Mouse (Mus musculus) olfactory bulb, adult 2 months (tissue): ENCODE results near the gene Supt4a. TPM values are rescaled to one million over a fixed set of nuclear protein-coding genes. Genes with fewer than 3 reads are reported as not detected.

Experiments
- H3K27ac ChIP-seq: fragments of 200-500 bp; 2 replicates; pipeline ENCODE4 v1.5.1; 2012; ENCODE audit warnings: low read depth, low read length; ENCODE audit not compliant: insufficient read depth
- H3K4me1 ChIP-seq: fragments of 200-500 bp; 2 replicates; pipeline ENCODE4 v1.6.1; 2012; ENCODE audit warnings: low read length; ENCODE audit not compliant: control insufficient read depth, insufficient read depth
- H3K4me3 ChIP-seq: fragments of 200-500 bp; 2 replicates; pipeline ENCODE4 v1.5.1; 2012; ENCODE audit warnings: mild to moderate bottlenecking, low read depth, low read length, moderate library complexity; ENCODE audit not compliant: insufficient read depth
- CTCF ChIP-seq: fragments of 200-500 bp; IDR thresholded peaks from 2 replicates; pipeline ENCODE4 v1.5.1; 2012; ENCODE audit warnings: low read depth, mild to moderate bottlenecking, low read length, moderate library complexity; ENCODE audit not compliant: insufficient read depth
- POLR2A ChIP-seq: fragments of 200-500 bp; IDR thresholded peaks from 2 replicates; pipeline ENCODE4 v1.6.1; 2012; ENCODE audit warnings: mild to moderate bottlenecking, low read depth, low read length, moderate library complexity; ENCODE audit not compliant: insufficient read depth
- WGBS: fragments of 180-500 bp; shearing (Covaris S2); methylation state at CpG from one replicate; pipeline ENCODE4 v1.1.7; 2018; 5-methylcytosine and 5-hydroxymethylcytosine counted together
- polyA plus RNA-seq: library from polyadenylated mRNA; stranded (reverse); fragments of >200 nt; gene quantifications from 2 replicates; pipeline ENCODE4 v1.2.4, GENCODE M21; 2012; ENCODE audit warnings: low replicate concordance; ENCODE audit not compliant: missing spikeins, insufficient read depth, insufficient read length

Gene Supt4a
- polyA plus RNA-seq, 1 experiment = not detected

DNA sequence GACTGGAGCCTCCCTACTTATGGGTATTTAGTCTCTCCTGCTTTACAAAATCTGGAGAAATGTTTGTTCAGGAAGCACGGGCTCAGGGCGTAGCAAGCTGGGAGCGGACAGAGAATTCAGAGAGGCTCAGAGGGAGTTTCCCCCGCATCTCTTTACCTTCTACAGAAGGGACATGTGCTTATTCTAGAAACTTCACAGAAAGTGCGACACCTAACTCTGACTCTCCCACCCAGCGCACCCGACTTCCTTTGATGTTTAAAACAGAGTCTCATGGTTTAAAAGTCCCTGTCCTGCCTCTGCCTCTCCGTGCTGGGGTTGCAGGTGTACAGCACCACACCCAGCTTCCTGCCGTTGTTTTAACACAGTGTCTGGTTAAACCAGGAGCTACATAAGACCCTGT, 16.5 kb upstream of the Supt4a start:
- H3K27ac ChIP-seq = no peak overlapping the region
- 82% methylated on average over 9 of the region's 9 CpGs for WGBS
- no peak overlapping the region for H3K4me3 ChIP-seq
- TF ChIP-seq CTCF = no peak
- TF ChIP-seq POLR2A = no peak
- H3K4me1 ChIP-seq = no peaks in the 10 kb centered on the region

DNA sequence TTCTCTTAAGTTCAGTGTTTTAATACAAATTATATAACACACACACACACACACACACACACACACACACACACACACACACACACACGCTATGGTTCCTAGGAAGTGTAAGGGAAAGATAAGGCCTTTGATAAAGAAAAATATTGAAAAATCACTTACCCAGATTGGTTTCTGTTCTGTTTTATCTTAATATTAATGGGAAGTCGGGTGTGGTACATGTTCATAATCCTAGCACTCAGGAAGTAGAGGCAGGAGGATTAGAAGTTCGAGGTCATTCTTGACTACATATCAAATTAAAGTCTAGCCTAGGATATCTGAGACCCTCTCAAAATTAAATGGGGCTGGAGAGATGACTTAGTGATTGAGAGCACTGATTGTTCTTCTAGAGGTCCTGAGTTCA, 15.2 kb upstream of the Supt4a start:
- Histone ChIP-seq H3K4me3 (no peak overlapping the region), H3K4me1 (no peaks in the 10 kb centered on the region), H3K27ac (no peak overlapping the region)
- TF ChIP-seq POLR2A (no peak), CTCF (no peak)
- WGBS = 85% methylated on average over 3 of the region's 3 CpGs

DNA sequence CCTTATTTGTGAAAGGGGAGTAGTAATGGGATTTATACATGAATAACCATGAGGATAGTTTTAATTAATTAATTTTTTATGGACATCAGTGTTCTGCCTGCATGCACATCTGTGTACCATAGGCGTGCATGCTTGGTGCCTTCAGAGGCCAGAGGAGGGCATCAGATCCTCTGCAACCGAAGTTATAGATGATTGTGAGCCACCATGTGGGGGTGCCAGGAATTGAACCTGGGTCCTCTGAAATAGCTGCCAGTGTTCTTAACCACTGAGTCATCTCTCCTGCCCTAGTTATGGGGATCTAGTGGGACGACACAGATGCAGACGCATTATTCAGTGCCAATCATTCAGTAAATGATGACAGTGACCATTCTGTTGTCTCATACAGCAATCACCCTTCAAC, 14.5 kb upstream of the Supt4a start:
- no peaks in the 10 kb centered on the region for H3K4me1 ChIP-seq
- 83% methylated on average over 4 of the region's 4 CpGs for WGBS
- TF ChIP-seq POLR2A = no peak
- no peak overlapping the region for H3K4me3 ChIP-seq
- no peak overlapping the region for H3K27ac ChIP-seq

DNA sequence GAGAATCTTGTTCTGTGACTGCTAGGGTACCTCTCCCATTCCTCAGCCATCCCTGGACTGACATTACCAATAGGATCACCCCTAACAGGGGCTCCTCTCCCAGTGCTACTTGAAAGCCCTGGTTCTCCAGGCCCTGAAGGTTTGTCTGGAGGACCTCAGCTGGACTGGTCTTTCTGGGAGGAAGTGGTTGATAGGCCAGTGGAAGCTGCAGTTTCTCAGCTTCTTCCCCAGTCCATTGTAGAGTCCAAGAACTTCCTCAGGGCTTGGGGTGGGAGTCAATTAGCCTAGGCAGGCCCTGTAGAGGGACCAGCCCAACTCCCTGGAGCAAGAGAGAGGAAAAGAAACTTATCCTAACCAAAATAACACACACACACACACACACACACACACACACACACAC, 11.8 kb upstream of the Supt4a start:
- TF ChIP-seq CTCF (no peak), POLR2A (no peak)
- H3K4me3 ChIP-seq = no peak overlapping the region

DNA sequence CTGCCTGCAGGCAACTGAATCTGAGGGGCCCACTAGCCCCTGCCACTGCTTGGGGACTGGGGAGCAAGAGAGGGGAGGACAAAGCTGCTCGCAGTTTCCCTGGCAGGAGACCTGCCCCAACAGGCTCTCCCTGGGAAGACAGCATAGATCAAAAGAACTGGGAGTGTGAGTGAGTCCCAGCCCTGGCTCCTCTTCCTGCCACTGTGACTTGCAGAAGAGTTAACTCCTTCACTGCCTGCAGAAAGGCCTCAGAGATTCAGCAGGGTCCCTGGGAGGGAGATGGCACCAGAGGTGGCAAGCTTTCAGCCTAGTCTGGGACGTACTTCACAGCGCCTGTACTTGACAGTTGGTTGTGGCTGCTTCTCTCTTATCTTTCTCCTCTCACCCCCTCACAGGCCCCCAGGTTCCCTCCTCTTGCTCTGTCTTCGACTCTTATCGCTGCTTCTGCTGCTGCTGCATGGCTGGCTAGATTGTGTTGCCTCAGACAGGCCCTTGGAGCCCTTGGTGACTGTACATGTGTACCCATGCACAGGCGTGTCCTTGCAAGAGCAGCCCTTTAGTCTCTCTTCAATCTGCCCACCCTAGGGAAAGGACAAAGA, 11.3 kb upstream of the Supt4a start:
- H3K27ac ChIP-seq = no peak overlapping the region
- 69% methylated on average over 6 of the region's 6 CpGs for WGBS
- TF ChIP-seq CTCF = no peak
- no peak for TF ChIP-seq POLR2A
- H3K4me3 ChIP-seq = no peak overlapping the region
- H3K4me1 ChIP-seq = no peaks in the 10 kb centered on the region

More for the DNA sequence above, 11.8 kb upstream of the Supt4a start:
- Histone ChIP-seq H3K4me1 (no peaks in the 10 kb centered on the region), H3K27ac (no peak overlapping the region)

DNA sequence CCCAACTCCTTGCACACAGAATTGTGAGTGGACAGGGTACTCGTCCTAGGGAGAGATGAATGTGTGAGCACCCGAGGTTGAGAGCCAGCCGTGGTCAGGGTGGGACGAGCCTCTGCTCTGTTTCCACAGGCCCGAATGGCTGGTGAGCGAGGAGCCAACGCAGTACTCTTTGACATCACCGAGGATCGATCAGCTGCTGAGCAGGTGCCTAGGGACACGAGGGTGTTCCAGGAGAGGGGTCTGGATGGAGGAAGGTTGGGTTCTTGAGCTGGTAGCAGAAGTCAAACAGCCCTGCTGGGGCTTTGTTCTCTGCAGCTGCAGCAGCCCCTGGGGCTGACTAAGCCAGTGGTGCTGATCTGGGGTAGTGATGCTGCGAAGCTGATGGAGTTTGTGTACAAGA, 10.3 kb upstream of the Supt4a start:
- no peak overlapping the region for H3K4me3 ChIP-seq
- no peak for TF ChIP-seq CTCF
- no peak for TF ChIP-seq POLR2A
- 69% methylated on average over 11 of the region's 11 CpGs for WGBS
- no peak overlapping the region for H3K27ac ChIP-seq
- H3K4me1 ChIP-seq = no peaks in the 10 kb centered on the region

DNA sequence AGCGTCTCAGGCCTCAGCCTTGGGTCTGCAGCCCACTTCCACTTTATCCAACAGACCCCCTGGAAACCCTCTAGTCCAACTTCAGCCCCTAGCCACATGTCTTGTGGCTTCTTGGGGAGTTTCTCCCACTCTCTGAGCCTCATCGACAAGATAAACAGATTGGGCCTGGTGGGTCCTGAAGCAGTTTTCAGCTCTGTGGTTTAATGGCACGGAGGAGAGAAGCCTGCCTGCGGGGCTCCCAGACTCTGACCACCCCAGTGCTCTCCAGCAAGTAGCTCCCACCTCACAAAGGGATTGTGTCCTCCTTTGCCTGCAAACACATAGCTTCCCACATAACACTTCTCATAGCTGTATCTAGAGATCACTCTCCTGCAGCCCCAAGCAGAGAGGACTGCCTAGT, 9.9 kb upstream of the Supt4a start:
- TF ChIP-seq POLR2A (no peak), CTCF (no peak)
- 78% methylated on average over 4 of the region's 4 CpGs for WGBS

DNA sequence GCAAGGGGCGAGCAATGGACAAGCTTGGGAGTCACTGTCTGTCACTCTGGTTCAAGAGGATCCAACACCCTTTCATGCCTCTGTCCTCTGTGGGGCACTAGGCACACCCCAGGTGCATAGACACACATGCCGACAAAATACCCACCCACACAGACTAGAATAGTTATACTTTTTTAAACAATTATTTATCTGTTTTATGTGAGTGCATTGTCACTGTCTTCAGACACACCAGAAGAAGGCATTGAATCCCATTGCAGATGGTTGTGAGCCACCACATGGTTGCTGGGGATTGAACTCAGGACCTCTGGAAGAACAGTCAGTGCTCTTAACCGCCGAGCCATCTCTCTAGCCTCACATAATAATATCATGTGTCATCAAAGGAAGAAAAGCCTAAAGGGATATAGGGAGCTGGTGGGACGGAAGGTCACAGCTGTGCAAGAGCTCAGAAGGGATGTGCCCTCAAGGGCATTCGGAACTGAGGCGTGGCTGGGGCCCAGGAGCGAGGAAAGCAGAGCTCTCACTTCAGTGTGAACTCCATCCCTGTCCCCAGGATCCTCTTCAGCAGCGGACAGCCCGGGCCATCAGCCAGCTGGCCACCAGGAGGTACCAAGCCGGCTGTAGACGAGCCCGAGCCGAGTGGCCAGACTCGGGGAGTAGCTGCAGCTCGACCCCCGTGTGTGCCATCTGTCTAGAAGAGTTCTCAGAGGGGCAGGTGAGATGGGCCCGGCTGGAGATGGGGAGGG, 8.3 kb upstream of the Supt4a start:
- TF ChIP-seq CTCF (no peak), POLR2A (no peak)
- Histone ChIP-seq H3K27ac (no peak overlapping the region), H3K4me3 (no peak overlapping the region), H3K4me1 (0 out of 2 replicates have a peak, but pooled peaks cover 2% of the 10 kb centered on the region)
- 72% methylated on average over 18 of the region's 18 CpGs for WGBS

More for the DNA sequence above, 9.9 kb upstream of the Supt4a start:
- Histone ChIP-seq H3K4me3 (no peak overlapping the region), H3K27ac (no peak overlapping the region), H3K4me1 (no peaks in the 10 kb centered on the region)

DNA sequence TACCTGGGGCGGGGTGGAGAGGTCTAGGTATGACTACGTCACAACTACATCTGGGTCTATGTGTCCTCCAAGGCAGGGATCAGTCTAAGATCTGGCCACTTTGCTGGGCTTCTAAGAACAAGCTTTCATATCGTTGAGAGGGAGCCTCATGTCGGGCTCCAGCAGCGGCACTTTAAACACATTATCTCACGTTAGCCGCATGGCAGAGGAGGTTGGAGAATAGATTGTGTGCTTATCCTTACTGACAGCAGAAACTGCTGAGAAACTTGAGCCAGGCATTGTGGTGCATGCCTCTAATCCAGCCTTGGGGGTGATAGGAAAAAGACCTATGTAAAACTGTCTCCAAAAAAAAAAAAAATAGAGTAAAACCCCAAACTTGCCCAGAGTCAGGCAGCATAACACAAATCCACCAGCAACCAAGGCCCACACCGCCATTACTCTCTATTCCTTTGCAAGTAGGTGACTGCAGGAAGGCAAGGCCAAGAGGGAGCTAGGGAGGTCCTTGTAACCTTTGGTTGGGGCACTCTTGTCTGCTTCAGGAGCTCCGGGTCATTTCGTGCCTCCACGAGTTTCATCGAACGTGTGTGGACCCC, 7.7 kb upstream of the Supt4a start:
- Histone ChIP-seq H3K4me1 (0 out of 2 replicates have a peak, but pooled peaks cover 3% of the 10 kb centered on the region), H3K4me3 (no peak overlapping the region), H3K27ac (no peak overlapping the region)
- WGBS = 88% methylated on average over 13 of the region's 13 CpGs
- TF ChIP-seq CTCF = no peak
- no peak for TF ChIP-seq POLR2A
